Mouse (Mus musculus) MEL (cell line): ENCODE results near the gene Slc26a9. TPM values are rescaled to one million over a fixed set of nuclear protein-coding genes. Genes with fewer than 3 reads are reported as not detected.

Experiments used
- DNase-seq: peaks from one replicate; pipeline ENCODE4 v3.0.0; 2011; ENCODE audit warnings: low read depth, low spot score
- H3K27ac ChIP-seq: 2 replicates; pipeline ENCODE4 v1.5.1; 2012; ENCODE audit warnings: low read depth, mild to moderate bottlenecking, control low read depth, low read length, moderate library complexity; ENCODE audit not compliant: control insufficient read depth
- H3K27me3 ChIP-seq, 2 experiments: fragments of 150-350 bp in 1 of 2; sonication (generic) in 1 of 2; 2 replicates each; pipeline ENCODE4 v1.6.1; 2012; ENCODE audit warnings: low read length in 2 of 2, mild to moderate bottlenecking in 2 of 2, improper control_type of control experiment in 1 of 2, moderate library complexity in 1 of 2; ENCODE audit not compliant: insufficient read depth in 2 of 2, control insufficient read depth in 1 of 2
- H3K36me3 ChIP-seq, 2 experiments: 2 replicates each; pipeline ENCODE4 v1.6.1; 2012 to 2014; ENCODE audit warnings: low read length in 2 of 2, improper control_type of control experiment in 1 of 2, inconsistent platforms in 1 of 2, mild to moderate bottlenecking in 1 of 2; ENCODE audit not compliant: insufficient read depth in 2 of 2, control insufficient read depth in 1 of 2
- H3K4me1 ChIP-seq, 2 experiments: fragments of 150-350 bp in 1 of 2; sonication (generic) in 1 of 2; 2 replicates each; pipeline ENCODE4 v1.6.1; 2012; ENCODE audit warnings: low read length in 2 of 2, improper control_type of control experiment in 1 of 2, mild to moderate bottlenecking in 1 of 2; ENCODE audit not compliant: insufficient read depth in 2 of 2, control insufficient read depth in 1 of 2
- H3K4me3 ChIP-seq, 2 experiments: fragments of 150-350 bp in 1 of 2; sonication (generic) in 1 of 2; 2 replicates each; pipeline ENCODE4 v1.5.1; 2012; ENCODE audit warnings: low read depth in 2 of 2, low read length in 2 of 2, mild to moderate bottlenecking in 2 of 2, moderate library complexity in 2 of 2, control low read depth in 1 of 2, improper control_type of control experiment in 1 of 2; ENCODE audit not compliant: control insufficient read depth in 1 of 2, insufficient read depth in 1 of 2
- H3K79me2 ChIP-seq: 2 replicates; pipeline ENCODE4 v1.6.1; 2012; ENCODE audit warnings: mild to moderate bottlenecking, low read length, moderate library complexity; ENCODE audit not compliant: control insufficient read depth, poor library complexity, insufficient read depth
- H3K9ac ChIP-seq: 2 replicates; pipeline ENCODE4 v1.6.1; 2012; ENCODE audit warnings: low read depth, mild to moderate bottlenecking, control low read depth, low read length, moderate library complexity; ENCODE audit not compliant: control insufficient read depth, poor library complexity, severe bottlenecking
- H3K9me3 ChIP-seq: fragments of 150-350 bp; sonication (generic); replicated peaks from 2 replicates; pipeline ENCODE4 v1.6.1; 2012; ENCODE audit warnings: mild to moderate bottlenecking, low read length, improper control_type of control experiment, moderate library complexity; ENCODE audit not compliant: insufficient read depth
- CHD1 ChIP-seq: IDR thresholded peaks from 2 replicates; pipeline ENCODE4 v1.6.1; 2012; ENCODE audit warnings: low read depth, mild to moderate bottlenecking, inconsistent platforms, low read length, improper control_type of control experiment
- ELF1 ChIP-seq: IDR thresholded peaks from 2 replicates; pipeline ENCODE4 v1.6.1; 2014; ENCODE audit warnings: low read depth, mild to moderate bottlenecking, inconsistent platforms, low read length, improper control_type of control experiment, moderate library complexity
- EP300 ChIP-seq, 2 experiments: IDR thresholded peaks; 2 replicates each; pipeline ENCODE4 v1.6.1; 2011; ENCODE audit warnings: improper control_type of control experiment in 2 of 2, low read length in 2 of 2, low read depth in 1 of 2, mild to moderate bottlenecking in 1 of 2
- ETS1 ChIP-seq: IDR thresholded peaks from 2 replicates; pipeline ENCODE4 v1.6.1; 2012; ENCODE audit warnings: low read depth, mild to moderate bottlenecking, inconsistent platforms, low read length, improper control_type of control experiment, moderate library complexity
- GATA1 ChIP-seq: IDR thresholded peaks from 2 replicates; pipeline ENCODE4 v1.6.1; 2011; ENCODE audit warnings: low read depth, low read length, improper control_type of control experiment
- JUND ChIP-seq: IDR thresholded peaks from 2 replicates; pipeline ENCODE4 v1.6.1; 2011; ENCODE audit warnings: low read depth, mild to moderate bottlenecking, improper control_type of control experiment, low read length
- MAFK ChIP-seq: IDR thresholded peaks from 2 replicates; pipeline ENCODE4 v1.6.1; 2011; ENCODE audit warnings: low read depth, mild to moderate bottlenecking, low read length, improper control_type of control experiment, borderline replicate concordance
- MAX ChIP-seq: IDR thresholded peaks from 2 replicates; pipeline ENCODE4 v1.6.1; 2011; ENCODE audit warnings: low read length, improper control_type of control experiment
- MAZ ChIP-seq: IDR thresholded peaks from 2 replicates; pipeline ENCODE4 v1.6.1; 2012; ENCODE audit warnings: low read depth, mild to moderate bottlenecking, inconsistent platforms, low read length, improper control_type of control experiment
- MXI1 ChIP-seq: IDR thresholded peaks from 2 replicates; pipeline ENCODE4 v1.6.1; 2011; ENCODE audit warnings: mild to moderate bottlenecking, low read depth, low read length, improper control_type of control experiment
- NELFE ChIP-seq: IDR thresholded peaks from 2 replicates; pipeline ENCODE4 v1.6.1; 2011; ENCODE audit warnings: low read depth, low read length, improper control_type of control experiment
- POLR2A ChIP-seq, 2 experiments: IDR thresholded peaks; 2 replicates each; pipeline ENCODE4 v1.6.1; 2011 to 2012; ENCODE audit warnings: low read length in 2 of 2, mild to moderate bottlenecking in 2 of 2, control low read depth in 1 of 2, improper control_type of control experiment in 1 of 2, low read depth in 1 of 2, moderate library complexity in 1 of 2; ENCODE audit not compliant: control insufficient read depth in 1 of 2, insufficient read depth in 1 of 2, poor library complexity in 1 of 2
- POLR2AphosphoS5 ChIP-seq: IDR thresholded peaks from 2 replicates; pipeline ENCODE4 v1.6.1; 2012; ENCODE audit warnings: low read depth, borderline replicate concordance, mild to moderate bottlenecking, inconsistent platforms, low read length, moderate library complexity, mixed read lengths
- RAD21 ChIP-seq: IDR thresholded peaks from 2 replicates; pipeline ENCODE4 v1.6.1; 2011; ENCODE audit warnings: mild to moderate bottlenecking, low read depth, low read length, improper control_type of control experiment
- RCOR1 ChIP-seq: IDR thresholded peaks from 2 replicates; pipeline ENCODE4 v1.6.1; 2012; ENCODE audit warnings: low read depth, mild to moderate bottlenecking, inconsistent platforms, low read length, improper control_type of control experiment
- TAL1 ChIP-seq: IDR thresholded peaks from 2 replicates; pipeline ENCODE4 v1.6.1; 2012; ENCODE audit warnings: mild to moderate bottlenecking, inconsistent platforms, low read length, moderate library complexity, mixed read lengths
- TCF12 ChIP-seq: IDR thresholded peaks from 2 replicates; pipeline ENCODE4 v1.6.1; 2014; ENCODE audit warnings: low read depth, mild to moderate bottlenecking, inconsistent platforms, low read length, improper control_type of control experiment, moderate library complexity
- ZC3H11A ChIP-seq: IDR thresholded peaks from 2 replicates; pipeline ENCODE4 v1.6.1; 2012; ENCODE audit warnings: low read depth, mild to moderate bottlenecking, inconsistent platforms, low read length, improper control_type of control experiment
- ZMIZ1 ChIP-seq: IDR thresholded peaks from 2 replicates; pipeline ENCODE4 v1.6.1; 2012; ENCODE audit warnings: low read depth, mild to moderate bottlenecking, inconsistent platforms, low read length, improper control_type of control experiment, moderate library complexity
- ZNF384 ChIP-seq: IDR thresholded peaks from 2 replicates; pipeline ENCODE4 v1.6.1; 2012; ENCODE audit warnings: low read depth, mild to moderate bottlenecking, inconsistent platforms, low read length, improper control_type of control experiment
- polyA plus RNA-seq, 2 experiments: library from polyadenylated mRNA; stranded (reverse) in 1 of 2; unstranded in 1 of 2; fragments of >175 nt in 1 of 2; fragments of >200 nt in 1 of 2; gene quantifications; 2 replicates each; pipeline versions ENCODE4 v1.2.1 to v1.2.4; 2012; ENCODE audit warnings: low replicate concordance in 2 of 2, low read depth in 1 of 2; ENCODE audit not compliant: insufficient read length in 2 of 2, insufficient read depth in 1 of 2, missing spikeins in 1 of 2
- total RNA-seq: library from RNA; depleted of rRNA; stranded (reverse); fragments of 300-350 nt; gene quantifications from 2 replicates; pipeline ENCODE4 v1.2.3, GENCODE M21; 2012

Slc26a9 gene
- total and polyA plus RNA-seq, 3 experiments, result 0.04 TPM; not detected in 2

DNA sequence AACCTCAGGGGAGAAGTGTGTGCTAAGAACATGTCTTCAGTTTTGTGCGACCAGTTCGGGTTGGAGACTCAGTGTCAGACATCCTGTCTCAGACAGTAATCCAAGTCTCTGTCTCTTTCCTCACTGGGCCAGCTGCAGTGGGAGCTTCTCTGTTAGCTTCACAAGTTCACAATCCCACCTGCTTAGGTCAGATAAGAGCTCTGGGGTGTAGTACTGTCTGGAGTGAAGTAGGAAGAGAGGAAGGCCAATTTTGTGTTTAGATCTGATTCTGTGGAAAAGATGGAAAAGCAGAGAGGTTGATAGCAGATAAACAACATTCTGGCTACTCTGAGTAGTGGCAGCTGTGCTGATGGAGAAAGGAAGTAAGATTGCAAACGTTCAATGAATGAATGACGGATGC, 44.2 kb upstream of the Slc26a9 start:
- peaks cover 4 to 19% of the 10 kb centered on the region in 2 experiments; a peak in 2 of 4 replicates for H3K4me1 ChIP-seq
- no peak overlapping the region for H3K9ac ChIP-seq
- no peaks in the 10 kb centered on the region for H3K79me2 ChIP-seq
- peaks cover 0 to 8% of the 10 kb centered on the region in 2 experiments; a peak in 2 of 4 replicates for H3K36me3 ChIP-seq
- no peak overlapping the region for H3K27ac ChIP-seq
- no peak for TF ChIP-seq ZC3H11A
- no peak for TF ChIP-seq POLR2A (IDR thresholded peaks at IDR 0.05; ENCODE audit: control insufficient read depth in 1 of 2, insufficient read depth in 1 of 2, low read depth in 1 of 2, low read length in 2 of 2, poor library complexity in 1 of 2)
- TF ChIP-seq CHD1, result no peak
- no peak for TF ChIP-seq MAZ
- peak; percentile 59 for TF ChIP-seq GATA1
- TF ChIP-seq EP300 (IDR thresholded peaks at IDR 0.05; ENCODE audit: low read depth in 1 of 2, low read length in 2 of 2), result peak; percentile 10 to 31; a peak in 3 of 4 replicates
- peak; percentile 40; the same call in 1 of the 2 replicates for TF ChIP-seq ETS1
- TF ChIP-seq NELFE, result no peak
- no peak for TF ChIP-seq MAFK
- no peak for TF ChIP-seq ZNF384
- TF ChIP-seq JUND, result no peak
- TF ChIP-seq TAL1, result peak; percentile 52
- TF ChIP-seq RCOR1, result peak; percentile 46; the same call in 1 of the 2 replicates
- no peak for TF ChIP-seq POLR2AphosphoS5
- TF ChIP-seq ELF1, result no peak
- TF ChIP-seq RAD21, result no peak
- peak; percentile 66; the same call in 1 of the 2 replicates for TF ChIP-seq TCF12
- no peak for TF ChIP-seq MXI1
- TF ChIP-seq, all 39 proteins: peak for 6
- peak; percentile 51 for DNase-seq
- H3K27me3 ChIP-seq, result peaks cover 0 to 6% of the 10 kb centered on the region in 2 experiments; a peak in 3 of 4 replicates
- H3K9me3 ChIP-seq, result no peaks in the 10 kb centered on the region
- H3K4me3 ChIP-seq, result no peak overlapping the region

DNA sequence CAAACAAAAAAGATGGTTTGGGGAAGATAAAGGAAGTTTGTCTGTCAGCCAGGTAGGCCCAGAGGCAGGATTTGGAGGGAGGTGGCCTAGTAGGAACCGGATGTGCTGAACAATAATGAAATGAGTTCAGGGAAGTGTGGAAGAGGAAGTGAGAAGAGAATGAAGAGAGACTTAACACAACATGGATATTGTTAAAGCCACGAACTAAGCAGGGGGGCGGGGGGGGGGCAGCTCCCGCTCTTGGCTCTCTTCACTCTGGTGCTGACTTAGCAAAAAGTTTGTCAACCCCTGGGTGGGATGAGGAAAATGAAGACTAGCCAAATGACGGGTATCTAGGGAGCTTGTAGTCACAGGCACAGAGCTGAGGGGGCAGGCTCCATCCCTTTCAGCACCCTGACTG, 43.4 kb upstream of the Slc26a9 start:
- H3K9ac ChIP-seq, result no peak overlapping the region
- no peak overlapping the region for H3K4me3 ChIP-seq
- H3K4me1 ChIP-seq, result peaks cover 4 to 19% of the 10 kb centered on the region in 2 experiments; a peak in 2 of 4 replicates
- no peak for TF ChIP-seq MAX
- no peak for TF ChIP-seq GATA1
- TF ChIP-seq ZMIZ1, result no peak
- H3K9me3 ChIP-seq, result no peaks in the 10 kb centered on the region
- peaks cover 0 to 6% of the 10 kb centered on the region in 2 experiments; a peak in 3 of 4 replicates for H3K27me3 ChIP-seq
- H3K36me3 ChIP-seq, result peaks cover 0 to 8% of the 10 kb centered on the region in 2 experiments; a peak in 2 of 4 replicates
- H3K79me2 ChIP-seq, result no peaks in the 10 kb centered on the region
- no peak overlapping the region for H3K27ac ChIP-seq
- no peak for DNase-seq
